Mouse (Mus musculus) MEL (cell line): ENCODE measurements around the gene Ptgs1. TPM values are rescaled to one million over a fixed set of nuclear protein-coding genes. Genes with fewer than 3 reads are reported as not detected.
A peak's percentile ranks its signal among the peaks of the same experiment; 100 is the strongest.

Experiments used
- DNase-seq: peaks from one replicate; pipeline ENCODE4 v3.0.0; 2011; ENCODE audit warnings: low read depth, low spot score
- H3K27ac ChIP-seq: 2 replicates; pipeline ENCODE4 v1.5.1; 2012; ENCODE audit warnings: low read depth, mild to moderate bottlenecking, control low read depth, low read length, moderate library complexity; ENCODE audit not compliant: control insufficient read depth
- H3K27me3 ChIP-seq, 2 experiments: fragments of 150-350 bp in 1 of 2; sonication (generic) in 1 of 2; 2 replicates each; pipeline ENCODE4 v1.6.1; 2012; ENCODE audit warnings: low read length in 2 of 2, mild to moderate bottlenecking in 2 of 2, improper control_type of control experiment in 1 of 2, moderate library complexity in 1 of 2; ENCODE audit not compliant: insufficient read depth in 2 of 2, control insufficient read depth in 1 of 2
- H3K36me3 ChIP-seq, 2 experiments: 2 replicates each; pipeline ENCODE4 v1.6.1; 2012 to 2014; ENCODE audit warnings: low read length in 2 of 2, improper control_type of control experiment in 1 of 2, inconsistent platforms in 1 of 2, mild to moderate bottlenecking in 1 of 2; ENCODE audit not compliant: insufficient read depth in 2 of 2, control insufficient read depth in 1 of 2
- H3K4me1 ChIP-seq, 2 experiments: fragments of 150-350 bp in 1 of 2; sonication (generic) in 1 of 2; 2 replicates each; pipeline ENCODE4 v1.6.1; 2012; ENCODE audit warnings: low read length in 2 of 2, improper control_type of control experiment in 1 of 2, mild to moderate bottlenecking in 1 of 2; ENCODE audit not compliant: insufficient read depth in 2 of 2, control insufficient read depth in 1 of 2
- H3K4me3 ChIP-seq, 2 experiments: fragments of 150-350 bp in 1 of 2; sonication (generic) in 1 of 2; 2 replicates each; pipeline ENCODE4 v1.5.1; 2012; ENCODE audit warnings: low read depth in 2 of 2, low read length in 2 of 2, mild to moderate bottlenecking in 2 of 2, moderate library complexity in 2 of 2, control low read depth in 1 of 2, improper control_type of control experiment in 1 of 2; ENCODE audit not compliant: control insufficient read depth in 1 of 2, insufficient read depth in 1 of 2
- H3K79me2 ChIP-seq: 2 replicates; pipeline ENCODE4 v1.6.1; 2012; ENCODE audit warnings: mild to moderate bottlenecking, low read length, moderate library complexity; ENCODE audit not compliant: control insufficient read depth, poor library complexity, insufficient read depth
- H3K9ac ChIP-seq: 2 replicates; pipeline ENCODE4 v1.6.1; 2012; ENCODE audit warnings: low read depth, mild to moderate bottlenecking, control low read depth, low read length, moderate library complexity; ENCODE audit not compliant: control insufficient read depth, poor library complexity, severe bottlenecking
- H3K9me3 ChIP-seq: fragments of 150-350 bp; sonication (generic); replicated peaks from 2 replicates; pipeline ENCODE4 v1.6.1; 2012; ENCODE audit warnings: mild to moderate bottlenecking, low read length, improper control_type of control experiment, moderate library complexity; ENCODE audit not compliant: insufficient read depth
- BHLHE40 ChIP-seq: IDR thresholded peaks from 2 replicates; pipeline ENCODE4 v1.6.1; 2012; ENCODE audit warnings: low read depth, mild to moderate bottlenecking, inconsistent platforms, low read length, improper control_type of control experiment, borderline replicate concordance
- CHD1 ChIP-seq: IDR thresholded peaks from 2 replicates; pipeline ENCODE4 v1.6.1; 2012; ENCODE audit warnings: low read depth, mild to moderate bottlenecking, inconsistent platforms, low read length, improper control_type of control experiment
- CTCF ChIP-seq, 3 experiments: IDR thresholded peaks in 2 of 3; conservative IDR thresholded peaks in 1 of 3; 2 replicates each; pipeline ENCODE4 v1.5.1; 2011 to 2012; ENCODE audit warnings: low read length in 3 of 3, low read depth in 2 of 3, mild to moderate bottlenecking in 2 of 3, improper control_type of control experiment in 1 of 3, inconsistent platforms in 1 of 3, mixed read lengths in 1 of 3, moderate library complexity in 1 of 3; ENCODE audit not compliant: control insufficient read depth in 1 of 3, insufficient read depth in 1 of 3, poor library complexity in 1 of 3, severe bottlenecking in 1 of 3
- MAX ChIP-seq: IDR thresholded peaks from 2 replicates; pipeline ENCODE4 v1.6.1; 2011; ENCODE audit warnings: low read length, improper control_type of control experiment
- MAZ ChIP-seq: IDR thresholded peaks from 2 replicates; pipeline ENCODE4 v1.6.1; 2012; ENCODE audit warnings: low read depth, mild to moderate bottlenecking, inconsistent platforms, low read length, improper control_type of control experiment
- MXI1 ChIP-seq: IDR thresholded peaks from 2 replicates; pipeline ENCODE4 v1.6.1; 2011; ENCODE audit warnings: mild to moderate bottlenecking, low read depth, low read length, improper control_type of control experiment
- MYC ChIP-seq: IDR thresholded peaks from 2 replicates; pipeline ENCODE4 v1.6.1; 2011; ENCODE audit warnings: low read depth, mild to moderate bottlenecking, low read length, improper control_type of control experiment, moderate library complexity
- SIN3A ChIP-seq: IDR thresholded peaks from 2 replicates; pipeline ENCODE4 v1.6.1; 2012; ENCODE audit warnings: low read length, improper control_type of control experiment, inconsistent platforms
- SMC3 ChIP-seq: IDR thresholded peaks from 2 replicates; pipeline ENCODE4 v1.6.1; 2011; ENCODE audit warnings: low read depth, low read length, improper control_type of control experiment
- TBP ChIP-seq: IDR thresholded peaks from 2 replicates; pipeline ENCODE4 v1.8.0; 2011; ENCODE audit warnings: low read depth, low read length, improper control_type of control experiment
- TCF12 ChIP-seq: IDR thresholded peaks from 2 replicates; pipeline ENCODE4 v1.6.1; 2014; ENCODE audit warnings: low read depth, mild to moderate bottlenecking, inconsistent platforms, low read length, improper control_type of control experiment, moderate library complexity
- USF1 ChIP-seq: IDR thresholded peaks from 2 replicates; pipeline ENCODE4 v1.6.1; 2014; ENCODE audit warnings: low read depth, mild to moderate bottlenecking, inconsistent platforms, low read length, improper control_type of control experiment, moderate library complexity
- USF2 ChIP-seq, 2 experiments: IDR thresholded peaks; 2 replicates each; pipeline ENCODE4 v1.6.1; 2011 to 2012; ENCODE audit warnings: improper control_type of control experiment in 2 of 2, low read length in 2 of 2, borderline replicate concordance in 1 of 2, inconsistent platforms in 1 of 2, low read depth in 1 of 2, mild to moderate bottlenecking in 1 of 2; ENCODE audit not compliant: insufficient read depth in 1 of 2
- ZC3H11A ChIP-seq: IDR thresholded peaks from 2 replicates; pipeline ENCODE4 v1.6.1; 2012; ENCODE audit warnings: low read depth, mild to moderate bottlenecking, inconsistent platforms, low read length, improper control_type of control experiment
- ZMIZ1 ChIP-seq: IDR thresholded peaks from 2 replicates; pipeline ENCODE4 v1.6.1; 2012; ENCODE audit warnings: low read depth, mild to moderate bottlenecking, inconsistent platforms, low read length, improper control_type of control experiment, moderate library complexity
- polyA plus RNA-seq, 2 experiments: library from polyadenylated mRNA; stranded (reverse) in 1 of 2; unstranded in 1 of 2; fragments of >175 nt in 1 of 2; fragments of >200 nt in 1 of 2; gene quantifications; 2 replicates each; pipeline versions ENCODE4 v1.2.1 to v1.2.4; 2012; ENCODE audit warnings: low replicate concordance in 2 of 2, low read depth in 1 of 2; ENCODE audit not compliant: insufficient read length in 2 of 2, insufficient read depth in 1 of 2, missing spikeins in 1 of 2
- total RNA-seq: library from RNA; depleted of rRNA; stranded (reverse); fragments of 300-350 nt; gene quantifications from 2 replicates; pipeline ENCODE4 v1.2.3, GENCODE M21; 2012

Gene Ptgs1
- total and polyA plus RNA-seq, 3 experiments = 3.9 to 20.0 TPM; not detected in 1

- H3K27ac ChIP-seq = no peak overlapping the region
- H3K36me3 ChIP-seq = peaks cover 0 to 10% of the 10 kb centered on the region in 2 experiments; a peak in 2 of 4 replicates
- no peaks in the 10 kb centered on the region for H3K79me2 ChIP-seq
- peaks cover 9 to 21% of the 10 kb centered on the region in 2 experiments for H3K4me1 ChIP-seq
- TF ChIP-seq SMC3 = 0 out of 2 replicates have a peak, but pooled peaks have one; percentile 1
- no peak for TF ChIP-seq BHLHE40
- TF ChIP-seq, all 39 proteins: peak for 1
- H3K4me3 ChIP-seq = no peak overlapping the region
- no peaks in the 10 kb centered on the region for H3K27me3 ChIP-seq
- no peaks in the 10 kb centered on the region for H3K9me3 ChIP-seq
- peak; percentile 77 for DNase-seq
- no peak overlapping the region for H3K9ac ChIP-seq
These were observed 17.1 kb upstream of the Ptgs1 start for GRCm38 (mm10) chr2:36213108-36213507.

GRCm38 (mm10) chr2:36214023-36214422 lies 16.2 kb upstream of the Ptgs1 start:
- TF ChIP-seq CHD1 (no peak), USF1 (peak; percentile 92), TBP (no peak), CTCF (IDR thresholded peaks at IDR 0.05 in 2 of 3, conservative IDR thresholded peaks at IDR 0.05 in 1 of 3; ENCODE audit: control insufficient read depth in 1 of 3, insufficient read depth in 1 of 3, low read depth in 2 of 3, low read length in 3 of 3, poor library complexity in 1 of 3, severe bottlenecking in 1 of 3) (peak; percentile 72 to 98 (median 92)), BHLHE40 (peak; percentile 33; the same call in 1 of the 2 replicates), TCF12 (0 out of 2 replicates have a peak, but pooled peaks have one; percentile 17), ZC3H11A (peak; percentile 93), MXI1 (peak; percentile 90), MAX (peak; percentile 95), SIN3A (peak; percentile 84), USF2 (IDR thresholded peaks at IDR 0.05; ENCODE audit: borderline replicate concordance in 1 of 2, insufficient read depth in 1 of 2, low read depth in 1 of 2, low read length in 2 of 2) (peak in 1 of 2 experiments; percentile 68; a peak in 1 of 4 replicates), SMC3 (peak; percentile 98), MYC (peak; percentile 85), ZMIZ1 (no peak), MAZ (no peak)
- H3K9me3 ChIP-seq = no peaks in the 10 kb centered on the region
- H3K36me3 ChIP-seq = peaks cover 0 to 10% of the 10 kb centered on the region in 2 experiments; a peak in 2 of 4 replicates
- no peaks in the 10 kb centered on the region for H3K79me2 ChIP-seq
- H3K27me3 ChIP-seq = no peaks in the 10 kb centered on the region
- no peak overlapping the region for H3K27ac ChIP-seq
- peak overlapping the region in 1 of 2 experiments; percentile 66; a peak in 2 of 4 replicates for H3K4me3 ChIP-seq
- peak overlapping the region; percentile 48 for H3K9ac ChIP-seq
- peaks cover 9 to 21% of the 10 kb centered on the region in 2 experiments for H3K4me1 ChIP-seq
- peak; percentile 91 for DNase-seq
